Mouse (Mus musculus) megakaryocyte, embryonic 14.5 days (primary cell): Measurements from ENCODE around the gene Ptpro.

Experiments used
- FLI1 ChIP-seq: IDR thresholded peaks from 2 replicates; pipeline ENCODE4 v1.6.1; 2012; ENCODE audit warnings: low read length, inconsistent platforms, mixed read lengths
- GATA1 ChIP-seq: IDR thresholded peaks from 3 replicates; pipeline ENCODE4 v1.6.1; 2012; ENCODE audit warnings: mixed read lengths, low read length, inconsistent platforms, borderline replicate concordance

- TF ChIP-seq GATA1 (no peak), FLI1 (no peak)
These were observed 134.8 kb downstream of the Ptpro start for GRCm38 (mm10) chr6:137386935-137387334.
